Mouse (Mus musculus) heart, embryonic 14.5 days (tissue): ENCODE results near the gene Ceacam9. TPM values are rescaled to one million over a fixed set of nuclear protein-coding genes. Genes with fewer than 3 reads are reported as not detected.
"Not testable (repeated sequence)": the region's sequence is repeated elsewhere in the genome, so short reads cannot be mapped to it uniquely, and the experiment has no call there.

Experiments
- ATAC-seq: fragments of 200-750 bp; cut with Nextera tagmentation; 2 replicates; pipeline ENCODE4 v1.8.0; 2017; ENCODE audit warnings: low read depth, moderate TSS enrichment; ENCODE audit not compliant: insufficient number of reproducible peaks, insufficient read depth, low FRiP score
- H3K27ac ChIP-seq, 2 experiments: fragments of 200-500 bp in 1 of 2; fragments of 300-500 bp in 1 of 2; sonication (generic) in 1 of 2; replicated peaks in 1 of 2; 2 replicates each; pipeline ENCODE4 v1.5.1; 2012 to 2014; ENCODE audit warnings: low read depth in 2 of 2, low read length in 2 of 2, control low read depth in 1 of 2, mild to moderate bottlenecking in 1 of 2, mixed read lengths in 1 of 2; ENCODE audit not compliant: control insufficient read depth in 1 of 2, insufficient read depth in 1 of 2
- H3K27me3 ChIP-seq: fragments of 300-500 bp; sonication (generic); 2 replicates; pipeline ENCODE4 v1.6.1; 2014; ENCODE audit warnings: mild to moderate bottlenecking, low read length, control low read depth; ENCODE audit not compliant: control insufficient read depth, insufficient read depth
- H3K36me3 ChIP-seq: fragments of 300-500 bp; sonication (generic); 2 replicates; pipeline ENCODE4 v1.6.1; 2014; ENCODE audit warnings: mild to moderate bottlenecking, control low read depth, low read length, mixed read lengths; ENCODE audit not compliant: control insufficient read depth, insufficient read depth
- H3K4me1 ChIP-seq, 2 experiments: fragments of 200-500 bp in 1 of 2; fragments of 300-500 bp in 1 of 2; sonication (generic) in 1 of 2; 2 replicates each; pipeline ENCODE4 v1.6.1; 2012 to 2014; ENCODE audit warnings: low read length in 2 of 2, control low read depth in 1 of 2, mixed read lengths in 1 of 2; ENCODE audit not compliant: control insufficient read depth in 2 of 2, insufficient read depth in 2 of 2
- H3K4me2 ChIP-seq: fragments of 300-500 bp; sonication (generic); 2 replicates; pipeline ENCODE4 v1.6.1; 2014; ENCODE audit warnings: mild to moderate bottlenecking, low read length
- H3K4me3 ChIP-seq, 2 experiments: fragments of 200-500 bp in 1 of 2; fragments of 300-500 bp in 1 of 2; sonication (generic) in 1 of 2; 2 replicates each; pipeline ENCODE4 v1.5.1; 2012 to 2014; ENCODE audit warnings: low read length in 2 of 2, mild to moderate bottlenecking in 2 of 2, control low read depth in 1 of 2, low read depth in 1 of 2, moderate library complexity in 1 of 2; ENCODE audit not compliant: control insufficient read depth in 1 of 2, insufficient read depth in 1 of 2
- H3K9ac ChIP-seq: fragments of 300-500 bp; sonication (generic); 2 replicates; pipeline ENCODE4 v1.6.1; 2014; ENCODE audit warnings: mild to moderate bottlenecking, low read length
- H3K9me3 ChIP-seq: fragments of 300-500 bp; sonication (generic); 2 replicates; pipeline ENCODE4 v1.6.1; 2016; ENCODE audit warnings: low read length, control low read depth; ENCODE audit not compliant: control insufficient read depth
- WGBS: fragments of 180-500 bp; shearing (Covaris S2); extraction: QIAGEN DNeasy Blood & Tissue Kit; methylation state at CpG from one replicate; pipeline ENCODE4 v1.1.7; 2014; 5-methylcytosine and 5-hydroxymethylcytosine counted together
- polyA plus RNA-seq: library from polyadenylated mRNA; unstranded; fragments of >200 nt; fragmentation: Nextera tagmentation; extraction: Ambion mirVana; gene quantifications from 2 replicates; pipeline ENCODE4 v1.2.1, GENCODE M21; 2014

Ceacam9 gene
- polyA plus RNA-seq, 1 experiment from 2014 or later, result not detected

- H3K9me3 ChIP-seq, result no peaks in the 10 kb centered on the region
- 41% methylated on average over 5 of the region's 5 CpGs for WGBS
- H3K4me1 ChIP-seq, result peaks cover under 1 to 6% of the 10 kb centered on the region in 2 experiments; a peak in 3 of 4 replicates
- no peak overlapping the region for H3K4me3 ChIP-seq
- no peaks in the 10 kb centered on the region for H3K27me3 ChIP-seq
- 0 out of 2 replicates have a peak, but pooled peaks have one; percentile 43 for ATAC-seq
- no peak overlapping the region for H3K9ac ChIP-seq
- no peaks in the 10 kb centered on the region for H3K36me3 ChIP-seq
- H3K4me2 ChIP-seq, result no peak overlapping the region
- H3K27ac ChIP-seq, result no peak overlapping the region
These were observed 21.1 kb upstream of the Ceacam9 start for GRCm38 (mm10) chr7:16700583-16700982.

DNA sequence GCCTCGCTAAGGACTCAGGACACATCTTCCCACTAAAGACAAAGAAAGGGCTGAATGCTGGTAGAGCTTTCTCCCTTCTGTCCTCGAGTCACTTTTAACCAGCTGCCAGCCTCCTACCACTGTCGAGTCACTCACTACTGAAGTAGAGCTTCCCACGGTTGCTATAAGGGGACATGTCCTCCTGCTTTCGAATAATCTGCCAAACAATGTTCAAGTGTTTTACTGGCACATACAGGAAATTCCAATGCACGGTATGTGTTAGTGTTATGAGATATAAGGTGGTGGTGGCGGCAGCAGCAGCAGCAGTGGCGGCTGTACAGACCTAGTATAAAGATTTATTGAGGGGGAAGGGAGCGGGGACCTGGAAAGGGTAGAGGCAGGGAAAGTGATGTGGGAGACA lies 15.3 kb upstream of the Ceacam9 start:
- Histone ChIP-seq H3K4me3 (no peak overlapping the region), H3K36me3 (no peaks in the 10 kb centered on the region), H3K4me2 (peak overlapping the region; percentile 11), H3K4me1 (peaks cover 26 to 31% of the 10 kb centered on the region in 2 experiments), H3K27me3 (no peaks in the 10 kb centered on the region), H3K27ac (peak overlapping the region; percentile 26 to 74), H3K9me3 (no peaks in the 10 kb centered on the region), H3K9ac (0 out of 2 replicates have a peak overlapping the region, but pooled peaks have one; percentile 0)
- peak; percentile 28; the same call in 1 of the 2 replicates for ATAC-seq
- 8% methylated on average over 9 of the region's 9 CpGs for WGBS

DNA sequence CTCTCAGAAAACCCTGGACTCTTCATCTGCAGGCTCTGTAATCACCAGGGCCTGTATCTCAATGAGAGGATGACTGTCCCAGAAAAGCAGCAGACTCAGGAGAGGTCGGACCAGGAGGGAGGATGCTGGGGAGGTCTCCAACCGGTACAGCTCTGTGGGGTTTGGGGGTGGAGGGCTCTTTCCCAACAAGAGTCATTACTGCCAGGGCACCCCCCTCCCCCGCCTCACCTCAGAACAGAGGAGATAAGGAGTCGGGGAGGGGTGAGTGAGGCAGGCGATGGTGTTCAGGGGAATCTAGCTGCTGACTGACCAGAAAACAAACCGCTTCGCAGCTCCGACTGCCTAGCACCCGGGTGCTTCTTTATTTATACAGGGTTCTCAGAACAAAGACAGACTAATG lies 13.5 kb upstream of the Ceacam9 start:
- Histone ChIP-seq H3K4me1 (peaks cover 26 to 31% of the 10 kb centered on the region in 2 experiments), H3K9ac (0 out of 2 replicates have a peak overlapping the region, but pooled peaks have one; percentile 8), H3K4me2 (peak overlapping the region; percentile 13; the same call in 1 of the 2 replicates), H3K27ac (peak overlapping the region; percentile 30 to 44; a peak in 2 of 4 replicates), H3K27me3 (no peaks in the 10 kb centered on the region), H3K36me3 (no peaks in the 10 kb centered on the region), H3K9me3 (no peaks in the 10 kb centered on the region), H3K4me3 (no peak overlapping the region)
- ATAC-seq, result 0 out of 2 replicates have a peak, but pooled peaks have one; percentile 31
- WGBS, result 10% methylated on average over 9 of the region's 9 CpGs

DNA sequence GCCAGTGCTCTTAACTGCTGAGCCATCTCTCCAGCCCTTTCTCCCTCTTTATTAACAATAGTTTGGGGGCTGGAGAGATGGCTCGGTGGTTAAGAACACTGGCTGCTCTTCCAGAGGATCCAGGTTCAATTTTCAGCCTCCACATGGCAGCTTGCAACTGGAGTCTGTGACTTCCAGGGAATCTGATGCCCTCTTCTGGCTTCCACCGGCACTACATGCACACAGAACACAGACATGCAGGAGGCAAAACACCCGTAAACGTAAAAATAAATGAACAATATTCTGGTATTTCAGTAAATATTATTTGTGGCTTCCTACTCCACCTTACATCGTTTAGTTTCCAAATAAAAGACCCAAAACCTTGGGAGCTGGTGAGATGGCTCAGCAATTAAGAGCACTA lies 11.1 kb upstream of the Ceacam9 start:
- H3K9ac ChIP-seq, result no peak overlapping the region
- H3K4me1 ChIP-seq, result peaks cover 25 to 30% of the 10 kb centered on the region in 2 experiments
- H3K36me3 ChIP-seq, result no peaks in the 10 kb centered on the region
- ATAC-seq, result no peak
- H3K27ac ChIP-seq, result no peak overlapping the region
- no peak overlapping the region for H3K4me2 ChIP-seq
- H3K27me3 ChIP-seq, result no peaks in the 10 kb centered on the region
- no peak overlapping the region for H3K4me3 ChIP-seq
- no peaks in the 10 kb centered on the region for H3K9me3 ChIP-seq
- 76% methylated on average over 5 of the region's 5 CpGs for WGBS

DNA sequence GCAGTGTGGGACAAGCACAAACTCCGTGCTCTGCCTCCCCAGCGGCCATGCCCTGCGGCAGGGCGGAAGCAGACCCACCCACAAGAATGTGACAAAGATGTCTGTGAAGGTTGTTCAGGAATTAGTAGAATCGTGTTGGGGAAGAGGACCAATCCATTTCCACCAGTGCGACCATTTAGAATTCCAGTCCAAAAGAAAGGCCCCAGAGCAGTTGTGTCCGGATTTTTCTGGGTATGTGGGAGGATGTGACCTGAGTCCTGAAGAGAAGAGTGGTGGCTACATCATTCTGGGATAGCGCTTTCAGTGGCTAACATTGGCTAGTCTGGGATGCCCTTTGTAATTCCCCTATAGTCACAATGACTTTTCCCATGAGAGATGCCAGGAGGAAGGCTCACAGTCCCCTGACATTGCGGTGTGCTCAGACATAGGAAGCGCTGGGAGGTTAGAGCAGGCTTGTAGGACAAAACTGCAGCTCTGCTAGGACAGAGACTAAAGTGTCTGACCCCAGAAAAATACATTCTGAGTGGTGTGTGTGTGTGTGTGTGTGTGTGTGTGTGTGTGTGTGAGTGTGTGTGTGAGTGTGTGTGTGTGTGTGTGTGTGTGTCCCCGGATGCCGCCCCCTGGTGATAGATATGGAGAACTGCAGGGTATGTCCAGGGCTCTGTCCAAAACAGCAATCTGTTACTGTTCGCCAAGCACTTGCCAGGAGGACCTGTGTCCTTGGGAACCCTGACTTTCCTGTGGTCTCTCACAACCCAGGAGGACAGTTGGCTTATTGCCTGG lies 8.9 kb upstream of the Ceacam9 start:
- Histone ChIP-seq H3K9ac (no peak overlapping the region), H3K36me3 (no peaks in the 10 kb centered on the region), H3K4me1 (peaks cover 9 to 17% of the 10 kb centered on the region in 2 experiments), H3K27ac (no peak overlapping the region), H3K27me3 (no peaks in the 10 kb centered on the region), H3K4me2 (no peak overlapping the region), H3K9me3 (no peaks in the 10 kb centered on the region), H3K4me3 (no peak overlapping the region)
- WGBS, result 72% methylated on average over 13 of the region's 13 CpGs
- ATAC-seq, result no peak

GRCm38 (mm10) chr7:16716456-16717152 lies 5.1 kb upstream of the Ceacam9 start:
- H3K9me3 ChIP-seq, H3K36me3 ChIP-seq, H3K9ac ChIP-seq, H3K27me3 ChIP-seq, ATAC-seq, H3K4me3 ChIP-seq, H3K4me1 ChIP-seq, H3K4me2 ChIP-seq, H3K27ac ChIP-seq: not testable (repeated sequence)
- 43% methylated on average over 8 of the region's 8 CpGs for WGBS

- not testable (repeated sequence) for ATAC-seq, H3K27me3 ChIP-seq, H3K36me3 ChIP-seq, H3K9ac ChIP-seq, H3K9me3 ChIP-seq, H3K4me1 ChIP-seq, H3K27ac ChIP-seq, H3K4me2 ChIP-seq, H3K4me3 ChIP-seq
- WGBS, result 44% methylated on average over 3 of the region's 3 CpGs
These were observed 761 bp downstream of the Ceacam9 start for GRCm38 (mm10) chr7:16722490-16722889.
